Mouse (Mus musculus): ENCODE measurements around the gene Ngfr. TPM values are rescaled to one million over a fixed set of nuclear protein-coding genes. Genes with fewer than 3 reads are reported as not detected.

Ngfr gene
- polyA plus RNA-seq, 1 experiment from 2014 or later = 14.6 TPM

DNA sequence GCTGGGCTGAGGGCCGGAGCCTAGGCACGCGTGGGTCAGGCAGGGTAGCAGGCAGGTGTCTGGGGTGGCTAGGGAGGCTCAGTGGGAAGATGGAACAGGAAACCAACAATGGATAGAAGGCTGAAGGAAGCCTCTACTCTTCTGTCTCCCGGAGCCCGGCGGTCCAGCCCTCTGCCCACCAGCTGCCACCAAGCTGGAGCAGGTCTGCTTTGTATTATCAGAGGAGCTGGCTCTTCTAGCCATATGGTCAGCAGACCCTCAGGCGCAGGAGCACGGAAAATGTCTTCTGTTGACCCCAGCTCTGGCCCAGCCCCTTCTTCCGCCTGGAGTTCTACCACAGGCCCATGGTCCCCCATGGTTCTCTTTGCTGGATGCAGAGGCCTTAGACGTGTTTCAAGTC is 22.2 kb downstream of the Ngfr start:
- WGBS = 80% methylated on average over 10 of the region's 10 CpGs
- Histone ChIP-seq H3K27ac (ENCODE audit: low read depth, low read length) (no peak overlapping the region), H3K36me3 (ENCODE audit: control insufficient read depth, insufficient read depth, low read length) (no peaks in the 10 kb centered on the region), H3K4me1 (ENCODE audit: control insufficient read depth, insufficient read depth, low read length) (no peaks in the 10 kb centered on the region), H3K9me3 (ENCODE audit: control insufficient read depth, low read length) (no peaks in the 10 kb centered on the region; the same call in 1 of the 2 replicates), H3K4me3 (ENCODE audit: low read depth, low read length) (no peak overlapping the region), H3K9ac (ENCODE audit: low read length) (no peak overlapping the region), H3K4me2 (no peak overlapping the region), H3K27me3 (ENCODE audit: control insufficient read depth, insufficient read depth, low read length) (no peaks in the 10 kb centered on the region)
- no peak for ATAC-seq (ENCODE audit: low FRiP score)
- DNase-seq (ENCODE audit: low spot score, missing footprints) = no peak

DNA sequence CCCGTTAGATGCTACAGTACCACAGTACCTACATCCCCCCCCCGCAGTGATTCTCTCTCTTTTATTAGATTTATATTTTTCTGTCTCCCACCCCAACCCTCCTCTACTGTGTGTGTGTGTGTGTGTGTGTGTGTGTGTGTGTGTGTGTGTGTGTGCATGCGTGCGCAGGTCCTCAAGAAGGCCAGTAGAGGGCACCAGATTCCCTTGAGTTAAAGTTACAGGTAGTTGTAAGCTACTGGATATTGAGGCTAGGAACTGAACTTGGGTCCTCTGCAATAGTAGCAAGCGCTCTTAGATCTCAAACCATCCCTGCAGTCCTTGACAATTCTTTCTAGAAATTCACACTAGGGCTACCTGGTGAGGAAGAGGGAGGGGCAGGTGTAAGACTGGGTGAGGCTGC is 23.7 kb downstream of the Ngfr start:
- Histone ChIP-seq H3K4me2 (no peak overlapping the region), H3K4me1 (ENCODE audit: control insufficient read depth, insufficient read depth, low read length) (no peaks in the 10 kb centered on the region), H3K27me3 (ENCODE audit: control insufficient read depth, insufficient read depth, low read length) (no peaks in the 10 kb centered on the region), H3K27ac (ENCODE audit: low read depth, low read length) (no peak overlapping the region), H3K36me3 (ENCODE audit: control insufficient read depth, insufficient read depth, low read length) (no peaks in the 10 kb centered on the region), H3K4me3 (ENCODE audit: low read depth, low read length) (no peak overlapping the region), H3K9me3 (ENCODE audit: control insufficient read depth, low read length) (no peaks in the 10 kb centered on the region; the same call in 1 of the 2 replicates), H3K9ac (ENCODE audit: low read length) (no peak overlapping the region)
- ATAC-seq (ENCODE audit: low FRiP score) (no peak), DNase-seq (ENCODE audit: low spot score, missing footprints) (no peak)
- 96% methylated on average over 5 of the region's 5 CpGs for WGBS

DNA sequence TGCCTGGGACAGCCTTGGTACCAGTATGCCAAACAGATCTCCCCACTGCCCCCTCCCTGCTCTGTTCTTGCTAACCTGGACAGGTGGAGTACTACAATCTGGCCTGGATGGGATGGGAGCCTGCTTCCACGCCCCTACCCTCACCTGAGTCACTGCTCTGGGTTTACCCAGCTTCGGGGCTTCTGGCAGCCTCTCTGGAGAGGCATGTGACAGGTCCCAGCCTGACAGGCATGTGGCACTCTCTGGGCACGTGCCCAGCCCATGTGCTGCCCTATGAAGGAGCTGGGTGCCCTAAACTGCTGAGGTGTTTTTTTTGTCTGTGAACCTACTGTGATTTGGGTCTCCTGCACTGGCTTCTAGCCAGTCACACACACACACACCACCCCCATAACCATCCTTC is 26.8 kb downstream of the Ngfr start:
- Histone ChIP-seq H3K4me1 (ENCODE audit: control insufficient read depth, insufficient read depth, low read length) (no peaks in the 10 kb centered on the region), H3K9me3 (ENCODE audit: control insufficient read depth, low read length) (no peaks in the 10 kb centered on the region; the same call in 1 of the 2 replicates), H3K36me3 (ENCODE audit: control insufficient read depth, insufficient read depth, low read length) (no peaks in the 10 kb centered on the region), H3K27ac (ENCODE audit: low read depth, low read length) (no peak overlapping the region), H3K4me3 (ENCODE audit: low read depth, low read length) (no peak overlapping the region), H3K4me2 (no peak overlapping the region), H3K9ac (ENCODE audit: low read length) (no peak overlapping the region), H3K27me3 (ENCODE audit: control insufficient read depth, insufficient read depth, low read length) (no peaks in the 10 kb centered on the region)
- WGBS = 75% methylated on average over 3 of the region's 3 CpGs
- DNase-seq (ENCODE audit: low spot score, missing footprints) = peak; percentile 33
- ATAC-seq (ENCODE audit: low FRiP score) = no peak

DNA sequence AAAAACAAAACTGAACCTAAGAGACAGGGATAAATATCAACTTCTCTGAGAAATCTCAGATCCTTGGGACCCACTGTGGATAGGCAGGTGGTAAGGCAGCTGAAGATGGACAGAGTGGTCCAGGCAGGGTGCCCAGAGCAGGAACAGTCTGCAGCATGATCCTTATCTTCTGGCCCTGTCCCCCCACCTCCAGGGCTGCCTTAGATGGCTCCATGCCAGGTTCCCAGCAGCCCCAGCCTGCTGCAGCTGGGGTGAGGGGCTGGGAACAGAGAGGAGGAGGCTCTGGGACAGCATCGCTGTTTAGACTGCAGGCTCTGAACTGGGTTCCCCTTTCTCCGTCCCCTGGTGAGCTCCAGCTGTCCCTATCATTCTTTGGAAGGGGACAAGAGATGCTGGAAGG is 27.8 kb downstream of the Ngfr start:
- DNase-seq (ENCODE audit: low spot score, missing footprints) = no peak
- no peak for ATAC-seq (ENCODE audit: low FRiP score)
- no peaks in the 10 kb centered on the region for H3K27me3 ChIP-seq (ENCODE audit: control insufficient read depth, insufficient read depth, low read length)
- no peaks in the 10 kb centered on the region for H3K4me1 ChIP-seq (ENCODE audit: control insufficient read depth, insufficient read depth, low read length)
- no peak overlapping the region for H3K9ac ChIP-seq (ENCODE audit: low read length)
- H3K4me3 ChIP-seq (ENCODE audit: low read depth, low read length) = no peak overlapping the region
- no peaks in the 10 kb centered on the region for H3K36me3 ChIP-seq (ENCODE audit: control insufficient read depth, insufficient read depth, low read length)
- 83% methylated on average over 2 of the region's 2 CpGs for WGBS
- no peak overlapping the region for H3K4me2 ChIP-seq
- H3K27ac ChIP-seq (ENCODE audit: low read depth, low read length) = no peak overlapping the region
- H3K9me3 ChIP-seq (ENCODE audit: control insufficient read depth, low read length) = no peaks in the 10 kb centered on the region; the same call in 1 of the 2 replicates

DNA sequence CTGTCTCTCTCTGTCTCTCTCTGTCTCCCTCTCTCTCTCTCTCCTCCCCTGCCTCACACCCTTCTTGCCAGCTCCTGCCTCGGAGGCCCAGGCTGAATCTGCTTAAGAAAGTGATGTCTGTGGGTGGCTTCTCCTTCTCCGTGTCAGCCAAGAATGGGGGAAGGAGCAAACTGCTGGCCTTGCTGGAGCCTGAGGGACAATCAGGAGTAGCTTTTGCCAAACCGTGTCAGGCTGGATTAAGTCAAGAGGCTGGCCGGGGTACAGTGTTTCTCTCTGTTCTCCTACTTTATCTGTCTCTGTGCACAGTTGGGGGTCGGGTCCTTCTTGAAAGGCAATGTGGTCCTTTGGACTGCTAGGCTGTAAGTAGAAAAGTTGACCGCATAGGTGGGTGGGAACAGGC is 29.8 kb downstream of the Ngfr start:
- Histone ChIP-seq H3K36me3 (ENCODE audit: control insufficient read depth, insufficient read depth, low read length) (no peaks in the 10 kb centered on the region), H3K4me1 (ENCODE audit: control insufficient read depth, insufficient read depth, low read length) (no peaks in the 10 kb centered on the region), H3K9me3 (ENCODE audit: control insufficient read depth, low read length) (no peaks in the 10 kb centered on the region), H3K9ac (ENCODE audit: low read length) (no peak overlapping the region), H3K4me2 (no peak overlapping the region), H3K27ac (ENCODE audit: low read depth, low read length) (no peak overlapping the region), H3K27me3 (ENCODE audit: control insufficient read depth, insufficient read depth, low read length) (no peaks in the 10 kb centered on the region), H3K4me3 (ENCODE audit: low read depth, low read length) (no peak overlapping the region)
- no peak for DNase-seq (ENCODE audit: low spot score, missing footprints)
- no peak for ATAC-seq (ENCODE audit: low FRiP score)
- 20% methylated on average over 6 of the region's 6 CpGs for WGBS

DNA sequence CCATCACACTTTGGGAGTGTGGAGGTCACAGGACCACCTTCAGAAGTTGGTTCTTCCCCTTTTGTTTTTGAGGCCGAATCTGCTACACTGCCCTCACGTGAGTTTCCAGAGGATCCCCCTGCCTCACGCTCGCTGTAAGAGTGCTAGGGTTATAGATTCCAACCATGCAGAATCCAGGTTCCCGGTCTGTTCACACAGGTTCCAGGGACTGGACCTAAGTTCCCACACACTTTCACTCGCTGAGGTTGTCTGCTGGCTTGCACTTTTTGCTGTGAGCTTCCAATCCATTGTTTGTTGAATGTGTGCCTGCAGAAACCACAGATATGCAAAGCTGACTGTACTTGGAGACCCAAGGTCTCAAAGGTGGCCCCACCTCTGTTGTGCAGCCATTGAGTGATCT is 30.5 kb downstream of the Ngfr start:
- Histone ChIP-seq H3K4me1 (ENCODE audit: control insufficient read depth, insufficient read depth, low read length) (no peaks in the 10 kb centered on the region), H3K27ac (ENCODE audit: low read depth, low read length) (no peak overlapping the region), H3K4me2 (no peak overlapping the region), H3K9ac (ENCODE audit: low read length) (no peak overlapping the region), H3K9me3 (ENCODE audit: control insufficient read depth, low read length) (no peaks in the 10 kb centered on the region), H3K27me3 (ENCODE audit: control insufficient read depth, insufficient read depth, low read length) (no peaks in the 10 kb centered on the region), H3K4me3 (ENCODE audit: low read depth, low read length) (no peak overlapping the region), H3K36me3 (ENCODE audit: control insufficient read depth, insufficient read depth, low read length) (no peaks in the 10 kb centered on the region)
- WGBS = 77% methylated on average over 6 of the region's 6 CpGs
- DNase-seq (ENCODE audit: low spot score, missing footprints) (no peak), ATAC-seq (ENCODE audit: low FRiP score) (no peak)

DNA sequence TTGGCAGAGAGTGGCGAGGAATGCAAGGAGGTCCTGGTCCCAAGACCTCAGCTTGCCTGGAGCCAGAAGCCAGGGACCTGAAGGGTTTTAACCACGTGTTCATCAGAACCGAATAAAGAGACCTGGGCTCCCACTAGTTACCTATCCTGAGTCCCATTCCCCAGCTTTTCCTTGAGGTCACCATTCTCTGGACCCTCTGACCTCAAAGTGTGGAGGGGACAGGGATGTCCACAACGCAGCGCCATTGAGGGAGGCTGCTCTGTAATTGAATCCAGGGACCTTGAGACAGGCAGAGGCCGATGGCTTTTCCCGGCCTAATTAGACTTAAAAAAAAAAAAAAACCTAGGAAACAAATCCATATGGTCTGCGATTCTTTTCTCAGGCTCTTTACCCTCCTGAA is 32.3 kb downstream of the Ngfr start:
- Histone ChIP-seq H3K4me3 (ENCODE audit: low read depth, low read length) (no peak overlapping the region), H3K4me2 (no peak overlapping the region), H3K27ac (ENCODE audit: low read depth, low read length) (no peak overlapping the region), H3K9me3 (ENCODE audit: control insufficient read depth, low read length) (no peaks in the 10 kb centered on the region), H3K27me3 (ENCODE audit: control insufficient read depth, insufficient read depth, low read length) (no peaks in the 10 kb centered on the region), H3K36me3 (ENCODE audit: control insufficient read depth, insufficient read depth, low read length) (no peaks in the 10 kb centered on the region), H3K9ac (ENCODE audit: low read length) (no peak overlapping the region), H3K4me1 (ENCODE audit: control insufficient read depth, insufficient read depth, low read length) (no peaks in the 10 kb centered on the region)
- no peak for DNase-seq (ENCODE audit: low spot score, missing footprints)
- no peak for ATAC-seq (ENCODE audit: low FRiP score)
- WGBS = 72% methylated on average over 8 of the region's 8 CpGs

DNA sequence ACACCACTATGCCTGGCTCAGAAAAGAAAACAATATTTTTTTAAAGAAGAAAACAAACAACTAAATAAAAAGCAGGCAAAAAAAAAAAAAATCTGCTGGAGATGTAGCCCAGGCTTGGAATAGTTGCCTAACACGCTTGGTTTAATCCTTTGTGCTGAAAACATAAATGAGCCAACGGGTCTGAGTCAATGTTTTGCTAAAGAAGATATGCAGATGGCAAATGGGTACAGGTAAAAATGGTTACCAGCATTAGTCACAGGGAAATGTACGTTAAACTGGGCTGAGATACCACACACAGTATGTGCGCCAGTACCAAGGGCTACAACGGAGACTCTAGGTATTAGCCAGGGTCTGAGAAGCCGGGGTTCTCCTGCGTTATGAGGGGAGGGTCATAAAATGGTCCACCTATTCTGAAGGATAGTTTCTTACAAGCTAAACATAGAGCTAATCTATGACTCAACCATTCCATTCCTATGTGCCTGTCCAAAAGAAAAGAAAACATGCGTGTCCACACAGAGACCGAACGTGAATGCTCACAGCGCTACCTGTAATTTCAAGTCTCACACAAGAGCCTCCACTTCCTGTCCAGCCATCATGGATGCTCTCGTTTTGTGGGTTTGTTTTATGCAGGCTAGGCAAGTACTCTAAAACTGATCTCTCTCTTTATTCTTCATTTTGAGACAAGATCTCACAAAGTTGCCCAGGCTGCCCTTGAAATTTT is 37.1 kb downstream of the Ngfr start:
- Histone ChIP-seq H3K9me3 (ENCODE audit: control insufficient read depth, low read length) (no peaks in the 10 kb centered on the region), H3K4me2 (no peak overlapping the region), H3K4me1 (ENCODE audit: control insufficient read depth, insufficient read depth, low read length) (no peaks in the 10 kb centered on the region), H3K27ac (ENCODE audit: low read depth, low read length) (no peak overlapping the region), H3K36me3 (ENCODE audit: control insufficient read depth, insufficient read depth, low read length) (no peaks in the 10 kb centered on the region), H3K9ac (ENCODE audit: low read length) (no peak overlapping the region), H3K4me3 (ENCODE audit: low read depth, low read length) (no peak overlapping the region), H3K27me3 (ENCODE audit: control insufficient read depth, insufficient read depth, low read length) (no peaks in the 10 kb centered on the region)
- no peak for DNase-seq (ENCODE audit: low spot score, missing footprints)
- ATAC-seq (ENCODE audit: low FRiP score) = no peak
- WGBS = 87% methylated on average over 12 of the region's 12 CpGs

DNA sequence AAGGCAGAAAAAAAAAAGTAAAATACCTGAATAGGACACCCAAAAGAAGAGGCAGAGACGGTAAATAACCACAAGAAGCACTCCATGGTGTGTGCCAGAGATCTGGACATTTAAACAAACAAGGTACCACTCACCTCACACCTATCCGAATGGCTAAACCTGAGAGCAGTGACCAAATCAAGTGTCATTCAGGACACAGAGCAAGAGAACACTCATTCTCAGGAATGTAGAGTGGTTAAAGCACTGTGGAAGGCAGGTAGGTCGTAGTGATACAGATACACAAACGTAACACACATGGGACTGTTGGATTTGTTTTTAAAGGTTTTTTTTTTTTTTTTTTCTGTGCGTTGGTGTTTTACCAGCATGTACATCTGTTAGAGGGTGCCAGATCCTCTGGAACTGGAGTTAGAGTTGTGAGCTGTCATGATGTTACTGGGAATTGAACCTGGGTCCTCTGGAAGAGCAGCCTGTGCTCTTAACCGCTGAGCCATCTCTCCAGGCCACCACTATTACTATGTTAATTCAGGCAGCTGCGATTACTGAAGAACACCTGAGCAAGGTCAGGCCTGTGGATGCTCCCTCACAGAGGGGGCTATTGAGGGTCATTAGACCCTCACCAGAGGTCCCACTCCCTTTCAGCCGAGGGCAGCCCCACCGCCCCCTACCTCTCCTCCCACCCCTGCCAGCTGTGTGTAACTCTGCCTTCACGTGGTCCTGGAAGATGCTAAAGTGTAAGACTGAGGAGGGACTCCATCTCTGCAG is 41.3 kb downstream of the Ngfr start:
- WGBS = 65% methylated on average over 10 of the region's 10 CpGs
- no peak for ATAC-seq (ENCODE audit: low FRiP score)
- H3K9ac ChIP-seq (ENCODE audit: low read length) = no peak overlapping the region

More for the DNA sequence above, 41.3 kb downstream of the Ngfr start:
- H3K27ac ChIP-seq (ENCODE audit: low read depth, low read length) = no peak overlapping the region
- no peak for DNase-seq (ENCODE audit: low spot score, missing footprints)
- H3K27me3 ChIP-seq (ENCODE audit: control insufficient read depth, insufficient read depth, low read length) = no peaks in the 10 kb centered on the region
- no peaks in the 10 kb centered on the region for H3K36me3 ChIP-seq (ENCODE audit: control insufficient read depth, insufficient read depth, low read length)
- no peaks in the 10 kb centered on the region for H3K4me1 ChIP-seq (ENCODE audit: control insufficient read depth, insufficient read depth, low read length)
- no peak overlapping the region for H3K4me3 ChIP-seq (ENCODE audit: low read depth, low read length)
- no peaks in the 10 kb centered on the region for H3K9me3 ChIP-seq (ENCODE audit: control insufficient read depth, low read length)
- no peak overlapping the region for H3K4me2 ChIP-seq

Measured in midbrain, embryonic 11.5 days (tissue).